Mouse (Mus musculus) neural tube, embryonic 11.5 days (tissue): ENCODE data around the gene Nemf. TPM values are rescaled to one million over a fixed set of nuclear protein-coding genes. Genes with fewer than 3 reads are reported as not detected.
"Not testable (repeated sequence)": the region's sequence is repeated elsewhere in the genome, so short reads cannot be mapped to it uniquely, and the experiment has no call there.

Source experiments
- ATAC-seq: fragments of 200-750 bp; cut with Nextera tagmentation; 2 replicates; pipeline ENCODE4 v1.8.0; 2017; ENCODE audit warnings: moderate number of reproducible peaks, mild to moderate bottlenecking, moderate TSS enrichment, moderate library complexity; ENCODE audit not compliant: insufficient read depth, low FRiP score, low TSS enrichment
- DNase-seq: peaks from one replicate; pipeline ENCODE4 v3.0.0-alpha.2; 2015; ENCODE audit warnings: low spot score
- H3K27ac ChIP-seq: fragments of 300-500 bp; sonication (generic); 2 replicates; pipeline ENCODE4 v1.5.1; 2014; ENCODE audit warnings: low read depth, mild to moderate bottlenecking, low read length
- H3K27me3 ChIP-seq: fragments of 300-500 bp; sonication (generic); 2 replicates; pipeline ENCODE4 v1.6.1; 2014; ENCODE audit warnings: mild to moderate bottlenecking, low read length, mixed read lengths; ENCODE audit not compliant: control insufficient read depth, insufficient read depth
- H3K36me3 ChIP-seq: fragments of 300-500 bp; sonication (generic); 2 replicates; pipeline ENCODE4 v1.6.1; 2014; ENCODE audit warnings: mild to moderate bottlenecking, low read length, moderate library complexity, mixed read lengths; ENCODE audit not compliant: control insufficient read depth, insufficient read depth
- H3K4me1 ChIP-seq: fragments of 300-500 bp; sonication (generic); 2 replicates; pipeline ENCODE4 v1.6.1; 2014; ENCODE audit warnings: low read length, mixed read lengths; ENCODE audit not compliant: control insufficient read depth, insufficient read depth
- H3K4me2 ChIP-seq: fragments of 300-500 bp; sonication (generic); 2 replicates; pipeline ENCODE4 v1.6.1; 2014; ENCODE audit warnings: low read depth, mild to moderate bottlenecking, moderate library complexity
- H3K4me3 ChIP-seq: fragments of 300-500 bp; sonication (generic); 2 replicates; pipeline ENCODE4 v1.5.1; 2014; ENCODE audit warnings: low read depth, low read length
- H3K9ac ChIP-seq: fragments of 300-500 bp; sonication (generic); 2 replicates; pipeline ENCODE4 v1.6.1; 2014; ENCODE audit warnings: mild to moderate bottlenecking, low read length
- H3K9me3 ChIP-seq: fragments of 300-500 bp; sonication (generic); 2 replicates; pipeline ENCODE4 v1.6.1; 2016; ENCODE audit warnings: low read length; ENCODE audit not compliant: control insufficient read depth
- WGBS: fragments of 180-500 bp; shearing (Covaris S2); extraction: QIAGEN DNeasy Blood & Tissue Kit; methylation state at CpG from one replicate; pipeline ENCODE4 v1.1.7; 2014; 5-methylcytosine and 5-hydroxymethylcytosine counted together
- polyA plus RNA-seq: library from polyadenylated mRNA; unstranded; fragments of >200 nt; fragmentation: Nextera tagmentation; extraction: Ambion mirVana; gene quantifications from 2 replicates; pipeline ENCODE4 v1.2.1, GENCODE M21; 2014

Gene Nemf
- polyA plus RNA-seq, 1 experiment from 2014 or later = 82.1 TPM

DNA sequence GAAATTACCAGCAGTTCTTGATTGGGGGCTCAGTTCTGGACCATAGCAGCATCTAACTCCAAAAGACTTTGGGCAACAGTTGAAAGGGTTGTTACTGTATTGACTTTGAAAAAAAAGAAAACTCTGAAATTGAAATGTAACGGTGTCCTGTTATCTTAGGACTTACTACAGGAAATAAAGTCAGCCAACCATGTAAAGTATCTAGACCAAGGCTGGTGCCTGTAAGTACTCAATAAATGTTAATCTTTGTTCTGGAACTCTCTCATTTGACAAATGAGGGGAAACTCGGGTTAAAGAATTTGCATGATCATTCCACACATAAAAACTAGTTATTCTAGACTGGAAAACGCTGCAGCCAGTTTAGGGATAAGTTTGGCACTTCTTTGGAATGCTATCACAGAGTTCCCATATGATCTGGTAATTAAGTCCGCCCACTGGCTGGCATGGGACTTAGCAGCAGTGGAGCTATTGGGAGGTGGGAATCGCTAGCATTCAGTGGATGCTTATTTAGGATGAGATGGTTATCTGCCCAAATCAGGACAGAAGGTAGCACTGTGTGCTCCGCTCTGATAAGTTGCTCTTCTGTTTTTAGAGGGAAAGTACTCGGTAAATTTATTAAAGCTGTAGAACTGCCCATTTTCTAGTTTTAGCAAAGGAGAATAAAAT, 32.4 kb upstream of the Nemf start:
- H3K9me3 ChIP-seq = no peaks in the 10 kb centered on the region
- no peak for DNase-seq
- ATAC-seq = no peak
- no peaks in the 10 kb centered on the region for H3K4me1 ChIP-seq
- no peak overlapping the region for H3K27ac ChIP-seq
- H3K36me3 ChIP-seq = no peaks in the 10 kb centered on the region
- no peak overlapping the region for H3K4me2 ChIP-seq
- H3K27me3 ChIP-seq = no peaks in the 10 kb centered on the region
- H3K9ac ChIP-seq = no peak overlapping the region
- 76% methylated on average over 7 of the region's 7 CpGs for WGBS
- H3K4me3 ChIP-seq = no peak overlapping the region

- H3K9ac ChIP-seq = no peak overlapping the region
- H3K27ac ChIP-seq = no peak overlapping the region
- DNase-seq (no peak), ATAC-seq (no peak)
- no peaks in the 10 kb centered on the region for H3K4me1 ChIP-seq
- H3K9me3 ChIP-seq = no peaks in the 10 kb centered on the region
- no peak overlapping the region for H3K4me2 ChIP-seq
- no peaks in the 10 kb centered on the region for H3K36me3 ChIP-seq
- 94% methylated on average over 10 of the region's 10 CpGs for WGBS
- H3K27me3 ChIP-seq = no peaks in the 10 kb centered on the region
- no peak overlapping the region for H3K4me3 ChIP-seq
Observed at GRCm38 (mm10) chr12:69388321-69388869, 31.4 kb upstream of the Nemf start.

- WGBS = 73% methylated on average over 12 of the region's 12 CpGs
- not testable (repeated sequence) for H3K4me2 ChIP-seq, H3K4me3 ChIP-seq, H3K9me3 ChIP-seq, H3K9ac ChIP-seq, H3K27ac ChIP-seq, H3K36me3 ChIP-seq, H3K27me3 ChIP-seq, DNase-seq, ATAC-seq, H3K4me1 ChIP-seq
Observed at GRCm38 (mm10) chr12:69386281-69386732, 29.3 kb upstream of the Nemf start.

DNA sequence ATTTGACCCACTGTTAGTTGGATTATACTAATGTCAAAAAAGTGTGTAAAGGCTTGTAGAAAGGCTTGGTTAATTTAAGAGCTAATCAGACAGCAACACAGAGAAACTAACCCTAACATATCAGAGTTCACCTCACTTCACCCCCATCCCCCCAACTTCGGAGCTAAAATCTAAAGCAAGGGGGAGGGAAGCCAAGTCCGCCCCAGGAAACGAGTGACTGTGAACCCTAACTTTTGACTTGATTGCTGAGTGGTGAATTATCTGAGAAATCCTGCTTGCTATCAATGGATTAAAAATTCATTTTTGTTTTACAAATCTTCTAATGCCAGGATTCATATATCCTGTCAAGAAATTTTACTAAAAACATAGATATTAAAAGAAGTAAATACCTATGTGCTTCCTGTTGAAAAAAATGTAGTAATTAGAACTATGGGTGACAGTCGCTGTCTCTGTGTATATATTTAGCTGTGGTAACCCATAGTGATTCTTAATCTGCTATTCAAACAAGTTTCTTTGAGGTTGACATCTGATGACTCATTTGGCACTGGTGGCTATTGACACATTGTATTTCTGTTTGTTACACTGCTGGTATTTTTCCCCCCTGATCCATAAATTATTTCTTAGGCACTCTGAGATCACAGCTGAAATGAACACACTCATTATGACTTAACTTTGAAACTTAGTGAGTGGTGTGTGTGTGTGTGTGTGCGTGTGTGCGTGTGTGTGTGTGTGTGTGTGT, 28.7 kb upstream of the Nemf start:
- Histone ChIP-seq H3K4me1 (no peaks in the 10 kb centered on the region), H3K36me3 (no peaks in the 10 kb centered on the region), H3K27me3 (no peaks in the 10 kb centered on the region), H3K27ac (no peak overlapping the region), H3K4me2 (no peak overlapping the region), H3K9me3 (no peaks in the 10 kb centered on the region), H3K4me3 (no peak overlapping the region), H3K9ac (no peak overlapping the region)
- DNase-seq (no peak), ATAC-seq (no peak)
- 89% methylated on average over 6 of the region's 6 CpGs for WGBS

- ATAC-seq (no peak), DNase-seq (no peak)
- no peak overlapping the region for H3K4me3 ChIP-seq
- no peaks in the 10 kb centered on the region for H3K9me3 ChIP-seq
- WGBS = 90% methylated on average over 5 of the region's 5 CpGs
- H3K4me1 ChIP-seq = no peaks in the 10 kb centered on the region
- no peak overlapping the region for H3K9ac ChIP-seq
- H3K4me2 ChIP-seq = no peak overlapping the region
- H3K27me3 ChIP-seq = no peaks in the 10 kb centered on the region
- H3K27ac ChIP-seq = no peak overlapping the region
- no peaks in the 10 kb centered on the region for H3K36me3 ChIP-seq
Observed at GRCm38 (mm10) chr12:69384606-69385005, 27.6 kb upstream of the Nemf start.

DNA sequence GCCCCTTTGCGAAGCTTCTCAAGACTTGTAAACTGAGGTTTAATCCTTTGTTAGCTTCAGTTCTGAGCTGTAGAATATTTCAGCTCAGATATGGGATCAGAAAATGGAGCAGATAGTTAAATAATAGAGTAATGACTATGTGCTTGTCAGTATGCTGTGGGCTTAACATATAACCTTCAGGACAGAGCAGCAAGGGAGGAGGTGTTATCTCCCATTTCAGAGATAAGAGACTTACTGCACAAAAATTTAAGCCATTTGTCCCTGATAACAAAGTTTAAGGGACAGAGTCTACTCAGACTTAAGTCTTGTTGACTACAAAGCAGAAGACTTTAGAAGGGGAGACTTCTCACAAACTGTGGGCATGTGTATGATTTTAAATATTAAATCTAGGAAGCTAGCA, 25.9 kb upstream of the Nemf start:
- 100% methylated on average over 1 of the region's 1 CpGs for WGBS
- Histone ChIP-seq H3K9me3 (no peaks in the 10 kb centered on the region), H3K4me1 (no peaks in the 10 kb centered on the region), H3K27ac (no peak overlapping the region), H3K4me2 (no peak overlapping the region), H3K4me3 (no peak overlapping the region), H3K9ac (no peak overlapping the region), H3K27me3 (no peaks in the 10 kb centered on the region), H3K36me3 (no peaks in the 10 kb centered on the region)
- no peak for ATAC-seq
- DNase-seq = no peak

- Histone ChIP-seq H3K9ac (no peak overlapping the region), H3K27ac (no peak overlapping the region), H3K27me3 (no peaks in the 10 kb centered on the region), H3K4me2 (no peak overlapping the region), H3K4me3 (no peak overlapping the region), H3K36me3 (no peaks in the 10 kb centered on the region), H3K9me3 (no peaks in the 10 kb centered on the region), H3K4me1 (peaks cover 7% of the 10 kb centered on the region)
- 93% methylated on average over 11 of the region's 11 CpGs for WGBS
- DNase-seq (no peak), ATAC-seq (no peak)
Observed at GRCm38 (mm10) chr12:69378558-69379454, 21.8 kb upstream of the Nemf start.

- not testable (repeated sequence) for H3K9me3 ChIP-seq, H3K27me3 ChIP-seq, DNase-seq, H3K4me3 ChIP-seq, H3K4me2 ChIP-seq, ATAC-seq, H3K36me3 ChIP-seq, H3K27ac ChIP-seq, H3K9ac ChIP-seq
- WGBS = 93% methylated on average over 6 of the region's 6 CpGs
- peaks cover 10% of the 10 kb centered on the region for H3K4me1 ChIP-seq
Observed at GRCm38 (mm10) chr12:69377636-69378035, 20.7 kb upstream of the Nemf start.
